Mouse (Mus musculus): ENCODE measurements around the gene Grk6.
"Not testable (repeated sequence)": the region's sequence is repeated elsewhere in the genome, so short reads cannot be mapped to it uniquely, and the experiment has no call there.

The Grk6 gene

GRCm38 (mm10) chr13:55426613-55427012 lies 18.3 kb upstream of the Grk6 start, which contains the start of gene F12:
Gene F12 (minus strand): TSS chr13:55426793.
- DNase-seq (ENCODE audit: low spot score), result no peak

- no peak for DNase-seq (ENCODE audit: low spot score)
Measured at GRCm38 (mm10) chr13:55429226-55429888, 15.5 kb upstream of the Grk6 start.

- no peak for DNase-seq (ENCODE audit: low spot score)
Measured at GRCm38 (mm10) chr13:55430566-55430965, 14.3 kb upstream of the Grk6 start.

GRCm38 (mm10) chr13:55431889-55432685 lies 12.8 kb upstream of the Grk6 start:
- no peak for DNase-seq (ENCODE audit: low spot score)

DNA sequence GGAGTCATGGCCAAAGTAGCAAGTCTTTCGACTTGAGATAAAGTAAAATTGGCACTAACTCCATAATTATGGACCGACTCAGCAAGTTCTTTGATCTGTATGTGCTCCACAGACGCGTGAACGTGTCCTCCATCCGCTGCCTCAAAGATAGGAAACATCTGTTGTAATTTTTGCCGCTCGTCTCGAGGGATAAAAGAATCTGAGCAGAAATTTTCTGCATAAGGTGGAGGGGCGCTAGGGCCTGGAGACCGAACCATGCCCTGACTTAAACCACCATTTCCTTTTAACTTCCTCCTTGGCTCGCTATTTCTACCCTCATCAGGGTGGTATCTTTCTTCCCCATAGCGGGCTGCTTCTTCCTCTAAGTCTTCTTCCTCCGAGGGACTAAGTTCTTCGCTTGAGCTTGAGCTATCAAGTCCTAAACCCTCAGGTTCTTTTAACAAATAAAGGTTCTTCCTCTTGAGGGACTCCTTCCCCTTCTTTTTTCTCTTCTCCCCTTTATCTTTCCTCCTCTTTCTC lies 7.7 kb upstream of the Grk6 start:
- not testable (repeated sequence) for DNase-seq (ENCODE audit: low spot score)

DNA sequence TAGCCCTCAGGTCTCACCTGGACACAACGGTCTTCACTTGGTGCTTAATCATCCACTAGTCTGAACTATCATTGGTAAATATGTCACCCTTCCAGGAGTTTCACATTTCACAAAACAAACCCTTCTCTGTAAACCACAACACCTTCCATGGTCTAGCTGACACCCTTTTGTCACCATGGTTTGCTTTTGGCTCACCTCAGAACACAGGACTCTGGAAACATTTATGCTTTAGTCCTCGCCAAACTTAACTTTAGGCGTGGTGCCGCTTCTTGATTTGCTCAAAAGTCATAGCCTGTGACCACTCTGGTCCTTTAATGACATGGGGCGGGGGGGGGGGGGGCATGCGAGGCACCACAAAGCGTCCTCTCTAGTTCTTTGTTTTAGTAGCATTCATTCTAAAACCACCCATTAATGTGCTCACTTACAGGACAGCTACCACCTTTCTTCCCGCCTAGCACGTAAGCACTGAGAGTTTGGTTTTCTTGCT lies 1.0 kb upstream of the Grk6 start:
- DNase-seq (ENCODE audit: low spot score), result no peak

- DNase-seq (ENCODE audit: low spot score), result no peak
Measured at GRCm38 (mm10) chr13:55444286-55444936, 461 bp upstream of the Grk6 start.

DNA sequence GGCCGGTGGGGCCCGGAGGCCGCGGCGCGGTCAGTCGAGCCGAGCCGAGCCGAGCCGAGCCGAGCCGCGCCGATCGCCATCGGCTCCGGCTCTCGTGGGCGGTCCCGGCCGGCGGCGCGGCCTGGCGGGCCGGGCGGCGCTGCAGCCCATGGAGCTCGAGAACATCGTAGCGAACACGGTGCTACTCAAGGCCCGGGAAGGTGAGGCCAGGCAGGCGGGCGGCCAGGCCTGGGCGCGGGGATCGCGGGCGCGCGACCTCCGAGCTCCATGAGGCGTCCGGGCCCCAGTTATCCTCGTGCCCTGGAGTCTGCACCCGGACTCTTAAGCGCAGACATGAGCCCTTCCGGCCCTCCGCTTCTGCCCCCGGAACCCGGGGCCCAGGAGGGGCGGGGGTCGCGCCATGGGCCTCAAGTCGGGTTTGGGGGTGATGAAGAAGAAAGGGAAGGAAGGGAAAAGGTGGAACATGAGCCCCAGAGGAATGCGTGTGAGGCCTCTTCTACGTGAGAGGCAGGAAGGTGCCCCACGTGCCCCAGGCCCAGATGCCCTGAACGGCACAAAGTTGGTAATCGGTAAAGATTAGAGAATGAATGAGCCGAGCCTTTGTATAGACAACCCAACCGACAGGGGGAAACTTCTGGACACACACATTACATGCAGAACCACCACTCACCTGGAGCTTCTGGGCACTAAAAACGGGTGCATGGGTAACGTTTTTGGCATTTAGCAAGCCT lies 654 bp downstream of the Grk6 start:
- no peak for DNase-seq (ENCODE audit: low spot score)

DNA sequence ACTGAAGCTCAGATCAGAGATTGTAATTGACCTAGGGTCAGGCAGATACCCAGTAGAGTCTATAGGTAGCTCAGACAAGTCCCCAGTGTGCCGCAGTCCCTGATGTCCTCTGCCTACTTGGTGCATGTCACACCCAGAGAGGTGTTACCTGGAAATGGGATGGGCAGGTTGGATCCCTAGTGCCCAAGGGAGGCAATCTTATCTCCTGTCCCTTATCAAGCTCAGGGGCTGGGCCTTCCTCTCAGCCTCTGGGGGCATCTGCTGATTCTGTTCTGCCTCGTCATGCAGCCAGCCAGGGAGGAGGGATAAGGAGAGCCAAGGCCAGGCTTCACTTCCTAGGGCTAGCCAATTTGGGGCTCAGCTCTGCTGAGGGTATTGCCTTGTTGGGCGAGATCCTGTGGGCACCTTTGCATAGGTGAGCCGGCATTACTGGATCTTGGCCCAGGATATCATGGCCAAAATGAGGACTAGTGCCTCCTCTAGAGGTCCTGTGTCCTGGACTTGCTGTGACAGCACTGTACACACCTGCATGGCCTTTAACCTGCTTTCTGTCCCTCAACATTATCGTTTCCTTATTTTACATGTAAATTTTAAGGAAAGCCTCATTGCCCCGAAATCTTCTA lies 1.7 kb downstream of the Grk6 start:
- no peak for DNase-seq (ENCODE audit: low spot score)

- DNase-seq (ENCODE audit: low spot score), result no peak
Measured at GRCm38 (mm10) chr13:55447543-55447943, 2.7 kb downstream of the Grk6 start.

- no peak for DNase-seq (ENCODE audit: low spot score)
Measured at GRCm38 (mm10) chr13:55448131-55448530, 3.3 kb downstream of the Grk6 start.

- no peak for DNase-seq (ENCODE audit: low spot score)
Measured at GRCm38 (mm10) chr13:55449205-55449604, 4.3 kb downstream of the Grk6 start.

DNA sequence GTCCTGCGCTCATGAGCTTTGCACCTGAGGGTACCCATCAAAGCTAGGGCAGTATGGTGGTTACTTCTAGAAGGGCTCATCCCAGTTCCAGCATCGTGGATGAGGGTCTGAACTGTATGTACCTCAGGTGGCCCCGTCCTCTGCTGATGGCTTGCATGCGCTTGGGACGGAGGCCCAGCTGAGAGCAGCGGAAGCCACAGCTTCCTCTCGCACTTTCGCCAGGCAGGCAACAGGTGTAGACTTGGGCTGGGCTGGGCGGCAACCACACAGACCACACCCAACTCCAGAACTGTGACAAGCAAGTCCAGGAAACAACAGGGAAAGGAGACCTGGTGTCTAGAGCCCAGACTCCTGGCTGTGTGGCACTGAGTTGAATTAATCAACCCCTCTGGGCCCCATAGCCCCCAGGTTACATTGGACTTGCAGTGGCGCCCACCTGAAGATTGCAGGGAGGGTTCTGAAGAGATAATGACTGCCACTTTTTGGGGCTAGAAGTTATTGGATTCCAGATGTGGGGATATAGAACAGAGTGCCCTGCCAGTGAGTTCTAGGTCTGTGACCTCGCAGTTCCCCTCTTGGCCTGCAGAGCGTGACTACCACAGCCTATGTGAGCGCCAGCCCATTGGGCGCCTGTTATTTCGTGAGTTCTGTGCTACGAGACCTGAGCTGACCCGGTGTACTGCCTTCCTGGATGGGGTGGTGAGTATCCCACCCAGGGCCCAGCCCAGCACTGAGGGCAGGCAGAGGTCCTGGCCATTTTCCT lies 5.0 kb downstream of the Grk6 start:
- no peak for DNase-seq (ENCODE audit: low spot score)

- no peak for DNase-seq (ENCODE audit: low spot score)
Measured at GRCm38 (mm10) chr13:55450511-55450980, 5.7 kb downstream of the Grk6 start.

DNA sequence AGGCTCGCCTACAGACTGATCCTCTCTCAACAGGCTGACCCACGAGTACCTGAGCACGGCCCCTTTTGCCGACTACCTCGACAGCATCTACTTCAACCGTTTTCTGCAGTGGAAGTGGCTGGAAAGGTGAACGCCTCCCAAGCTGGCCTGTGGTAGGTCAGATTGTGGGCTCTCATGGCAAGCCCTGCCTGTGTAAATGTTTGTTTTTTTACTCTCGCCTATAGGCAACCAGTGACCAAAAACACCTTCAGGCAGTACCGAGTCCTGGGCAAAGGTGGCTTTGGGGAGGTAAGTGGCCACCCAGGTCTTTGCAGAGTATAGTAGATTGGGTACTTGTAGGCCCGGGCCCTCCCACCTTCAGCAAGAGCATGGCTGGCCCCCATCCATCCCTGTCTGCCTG lies 6.4 kb downstream of the Grk6 start:
- DNase-seq (ENCODE audit: low spot score), result no peak

DNA sequence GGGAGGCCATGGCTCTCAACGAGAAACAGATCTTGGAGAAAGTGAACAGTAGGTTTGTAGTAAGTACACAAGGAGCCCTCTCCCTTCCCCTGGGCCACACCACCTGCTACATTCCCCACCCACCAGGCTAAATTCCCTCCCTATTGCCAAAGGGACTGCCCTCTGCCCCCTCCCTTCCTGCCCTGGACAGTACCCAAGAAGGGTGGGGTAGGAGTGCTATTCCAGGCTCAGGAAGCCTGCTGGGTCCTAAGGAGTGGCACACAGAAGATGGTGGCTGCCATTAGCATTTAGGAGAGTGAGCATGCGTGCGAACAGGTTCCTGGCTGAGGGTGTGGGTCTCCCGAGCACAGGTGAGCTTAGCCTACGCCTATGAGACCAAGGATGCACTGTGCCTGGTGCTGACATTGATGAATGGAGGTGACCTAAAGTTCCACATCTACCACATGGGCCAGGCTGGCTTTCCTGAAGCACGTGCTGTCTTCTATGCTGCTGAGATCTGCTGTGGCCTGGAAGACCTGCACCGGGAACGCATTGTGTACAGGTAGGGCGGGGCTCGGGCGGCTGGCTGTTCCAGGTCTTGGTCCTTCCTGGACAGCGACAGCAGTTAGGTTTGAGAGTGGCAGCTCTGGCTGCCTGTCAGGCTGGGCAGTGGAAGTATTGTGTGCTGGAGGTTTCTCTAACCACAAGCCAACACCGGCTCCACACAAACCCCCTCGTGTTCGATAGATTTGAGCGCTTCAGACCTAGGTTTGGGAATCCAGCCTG lies 7.1 kb downstream of the Grk6 start:
- DNase-seq (ENCODE audit: low spot score), result no peak

DNA sequence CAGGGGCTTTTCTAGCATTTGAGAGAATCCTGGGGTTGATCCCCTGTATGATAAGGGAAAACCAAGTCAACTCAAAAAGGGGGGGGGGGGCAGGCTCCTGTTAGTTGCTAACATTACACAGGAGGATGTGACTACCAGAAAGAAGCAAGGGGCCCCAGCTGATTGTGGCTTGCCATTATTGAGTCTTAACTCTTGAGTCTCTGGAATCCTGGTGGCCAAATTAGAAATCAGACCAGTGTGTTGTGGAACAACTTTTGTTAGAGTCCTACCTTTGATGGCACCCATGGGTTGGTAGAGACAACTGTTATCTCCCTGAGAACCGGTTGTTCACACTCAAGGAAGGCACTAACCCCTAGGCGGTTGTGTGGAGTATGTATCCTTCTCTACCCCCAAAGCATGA lies 18.1 kb downstream of the Grk6 start:
- no peak for DNase-seq (ENCODE audit: low spot score)

DNA sequence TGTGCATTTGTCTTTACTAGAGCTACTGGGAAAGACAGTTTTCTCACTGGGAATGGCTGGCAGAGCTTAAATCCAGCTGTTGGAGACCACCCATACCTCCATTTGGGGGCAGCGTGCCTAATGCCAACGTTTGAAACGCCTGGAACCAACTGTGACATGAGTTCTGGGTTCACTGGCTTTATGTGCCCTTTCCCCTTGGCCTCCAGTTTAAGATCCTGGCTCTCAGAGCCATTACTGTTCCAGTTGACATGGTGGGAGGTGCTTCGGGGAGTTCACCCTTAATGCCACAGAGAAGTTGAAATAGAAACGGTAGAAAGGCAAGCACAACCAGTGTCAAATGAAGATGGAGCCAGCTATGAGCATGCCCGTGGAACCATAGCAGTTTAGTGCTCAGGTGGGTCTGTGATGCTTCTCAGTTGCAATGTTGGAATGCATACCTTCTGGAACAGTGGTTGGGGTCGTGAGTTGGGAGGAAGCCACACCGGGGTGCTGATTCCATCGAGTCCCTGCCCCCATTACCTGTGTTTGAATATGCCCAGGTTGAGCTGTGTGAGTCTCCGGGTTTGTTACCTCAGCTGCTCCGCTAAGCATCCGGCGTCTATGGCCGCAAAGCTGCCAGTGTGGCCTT lies 18.6 kb downstream of the Grk6 start:
- no peak for DNase-seq (ENCODE audit: low spot score)
